Mouse (Mus musculus) layer of hippocampus, postnatal 14 days (tissue): ENCODE results near the gene Gm8206. TPM values are rescaled to one million over a fixed set of nuclear protein-coding genes. Genes with fewer than 3 reads are reported as not detected.
A peak's percentile ranks its signal among the peaks of the same experiment; 100 is the strongest.
"Not testable (repeated sequence)": the region's sequence is repeated elsewhere in the genome, so short reads cannot be mapped to it uniquely, and the experiment has no call there.

ENCODE experiments used
- DNase-seq, 2 experiments: peaks; one replicate each; pipeline ENCODE4 v3.0.0; 2021 to 2022; ENCODE audit warnings: low spot score in 2 of 2, mixed read lengths in 1 of 2
- long read RNA-seq, 2 experiments: library from polyadenylated mRNA; stranded (forward); transcript quantifications; one replicate each; pipeline ENCODE4 v2.0.0; 2021
- total RNA-seq, 2 experiments: library from RNA; stranded (reverse); gene quantifications; 2 replicates each; pipeline ENCODE4 v1.2.3; 2021

The Gm8206 gene
- under 1 TPM; 0.30 to 0.98 TPM for total RNA-seq
- long read RNA-seq, experiment 1, partial matches to known transcripts, result 0 of 1 reads
- long read RNA-seq, experiment 1, other reads (novel, unspliced or antisense), result 1 of 1 reads
- long read RNA-seq, experiment 2, partial matches to known transcripts, result 0 of 1 reads
- long read RNA-seq, experiment 2, other reads (novel, unspliced or antisense), result 1 of 1 reads

GRCm38 (mm10) chr14:6093842-6094241 lies at the start of gene Gm8206:
TSS of gene Gm8206 (minus strand) at chr14:6093942.
- not testable (repeated sequence) for DNase-seq

- not testable (repeated sequence) for DNase-seq
Observed at GRCm38 (mm10) chr14:6125707-6126106, 32.0 kb upstream of the Gm8206 start, which contains the start of gene Gm3476. TSS of gene Gm3476 (minus strand) at chr14:6125807.

- peak; percentile 22 to 39 for DNase-seq
Observed at GRCm38 (mm10) chr14:6108272-6108925, 14.7 kb upstream of the Gm8206 start, which contains the start of gene Gm3468. TSS of gene Gm3468 (minus strand) at chr14:6108665.

- not testable (repeated sequence) for DNase-seq
Observed at GRCm38 (mm10) chr14:6107500-6107899, 13.8 kb upstream of the Gm8206 start.

GRCm38 (mm10) chr14:6058167-6058566 lies 35.6 kb downstream of the Gm8206 start, which contains the start of gene Gm6337:
TSS of gene Gm6337 (minus strand) at chr14:6058267.
- not testable (repeated sequence) for DNase-seq

- DNase-seq, result not testable (repeated sequence)
Observed at GRCm38 (mm10) chr14:5987136-5987535, 106.6 kb downstream of the Gm8206 start.

GRCm38 (mm10) chr14:5979037-5979436 lies 114.7 kb downstream of the Gm8206 start, which contains the start of gene Gm3453:
TSS of gene Gm3453 (minus strand) at chr14:5979137.
- not testable (repeated sequence) for DNase-seq

Other genes starting within 250 kb of the Gm8206 start
- gene Gm8237, start 213.6 kb downstream of the Gm8206 start, total RNA-seq, result 1 to 10 TPM; 1.5 to 2.5 TPM
- 1 to 10 TPM; 1.4 TPM for gene Gm3248, start 132.2 kb downstream of the Gm8206 start, total RNA-seq
- gene Gm3453, start 114.8 kb downstream of the Gm8206 start, total RNA-seq, result under 1 TPM in 1 of 2 experiments, not detected in 1; 0.24 TPM
- gene Gm6337, start 35.7 kb downstream of the Gm8206 start, total RNA-seq, result not detected
- gene Gm3468, start 14.7 kb upstream of the Gm8206 start, total RNA-seq, result 1 to 10 TPM; 1.1 to 1.7 TPM
- not detected for gene Gm3476, start 31.9 kb upstream of the Gm8206 start, total RNA-seq
- gene Gm21560, start 125.3 kb upstream of the Gm8206 start, total RNA-seq, result 1 to 10 TPM; 1.8 to 2.4 TPM
- gene Gm3411, start 193.3 kb upstream of the Gm8206 start, total RNA-seq, result 1 to 10 TPM; 2.2 to 4.8 TPM
- not detected for gene Gm21103, start 210.9 kb upstream of the Gm8206 start, total RNA-seq
- not detected for gene Gm3618, start 249.7 kb upstream of the Gm8206 start, total RNA-seq